Comparison of ENCODE assay signal across 8 mouse cellular contexts in the genomic region with DNA sequence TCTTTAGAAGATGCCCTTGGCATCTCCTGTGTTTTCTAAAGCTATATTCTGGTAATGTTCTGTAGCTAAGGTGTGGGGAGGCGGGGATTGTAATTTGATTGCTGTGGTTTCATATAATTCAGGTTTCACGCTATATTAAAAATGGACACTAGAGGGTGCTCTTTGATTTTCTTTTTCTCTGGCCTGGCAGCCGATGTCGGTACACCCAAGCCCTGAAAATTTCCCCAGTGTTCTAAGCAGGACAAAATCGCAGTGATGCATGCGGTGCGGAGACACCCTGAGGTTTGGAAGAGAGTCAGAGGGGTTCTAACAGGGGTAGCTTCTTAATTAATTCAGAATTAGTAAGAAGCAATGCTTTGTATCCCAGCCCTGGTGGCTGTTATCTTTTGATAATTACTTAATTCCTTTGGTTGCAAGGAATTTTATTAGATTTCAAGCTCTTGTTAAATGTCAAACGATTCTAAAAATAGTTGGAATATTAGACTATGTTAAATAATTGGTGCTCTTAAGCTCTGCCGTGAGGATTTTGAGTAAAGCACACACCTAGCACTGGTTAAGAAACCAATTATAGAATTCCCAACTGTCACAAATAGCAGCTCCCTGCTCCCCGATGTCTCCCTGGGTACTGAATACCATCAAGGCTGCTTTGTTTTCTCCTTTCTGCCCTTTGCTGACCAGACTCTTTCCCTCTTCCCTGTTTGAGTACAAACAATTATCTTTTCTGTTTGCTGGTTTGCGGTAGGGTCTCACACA.
A peak's percentile ranks its signal among the peaks of the same experiment; 100 is the strongest.
DNase-seq lines count a peak whose midpoint lies in the region; ATAC-seq lines count a peak whose summit lies in the region.

No protein-coding gene starts in this region.

- H3K36me3 ChIP-seq in forebrain, embryonic 11.5 days (ENCODE audit: control insufficient read depth, insufficient read depth, low read length), result no peaks in the 10 kb centered on the region
- H3K36me3 ChIP-seq in forebrain, embryonic 12.5 days (replicated peaks), result no peaks in the 10 kb centered on the region
- no peaks in the 10 kb centered on the region for H3K36me3 ChIP-seq in forebrain, embryonic 16.5 days (ENCODE audit: control insufficient read depth, insufficient read depth)
- no peaks in the 10 kb centered on the region for H3K36me3 ChIP-seq in midbrain, embryonic 16.5 days (ENCODE audit: control insufficient read depth, insufficient read depth, low read length)

- no peaks in the 10 kb centered on the region for H3K4me1 ChIP-seq in forebrain, embryonic 11.5 days (replicated peaks; ENCODE audit: control insufficient read depth, insufficient read depth, low read length)
- no peaks in the 10 kb centered on the region for H3K4me1 ChIP-seq in forebrain, embryonic 12.5 days
- H3K4me1 ChIP-seq in forebrain, embryonic 16.5 days (replicated peaks; ENCODE audit: control insufficient read depth, insufficient read depth, low read length), result peaks cover 2% of the 10 kb centered on the region; the same call in 1 of the 2 replicates
- peaks cover 6% of the 10 kb centered on the region; the same call in 1 of the 2 replicates for H3K4me1 ChIP-seq in midbrain, embryonic 16.5 days (ENCODE audit: control insufficient read depth, insufficient read depth, low read length)

- no peaks in the 10 kb centered on the region for H3K9me3 ChIP-seq in forebrain, embryonic 11.5 days (ENCODE audit: control insufficient read depth, low read length)
- H3K9me3 ChIP-seq in forebrain, embryonic 12.5 days, result no peaks in the 10 kb centered on the region
- no peaks in the 10 kb centered on the region for H3K9me3 ChIP-seq in forebrain, embryonic 16.5 days (ENCODE audit: control insufficient read depth, low read length)
- H3K9me3 ChIP-seq in midbrain, embryonic 16.5 days (replicated peaks; ENCODE audit: control insufficient read depth, low read length, poor library complexity, severe bottlenecking), result no peaks in the 10 kb centered on the region

- ATAC-seq in forebrain, embryonic 11.5 days (replicated peaks; ENCODE audit: low FRiP score), result no peak
- no peak for ATAC-seq in forebrain, embryonic 12.5 days (ENCODE audit: low FRiP score)
- ATAC-seq in forebrain, embryonic 16.5 days, result peak; percentile 78
- peak; percentile 87 for ATAC-seq in midbrain, embryonic 16.5 days

- no peak overlapping the region for H3K27ac ChIP-seq in forebrain, embryonic 11.5 days (ENCODE audit: low read depth, low read length)
- no peak overlapping the region for H3K27ac ChIP-seq in forebrain, embryonic 12.5 days
- H3K27ac ChIP-seq in forebrain, embryonic 16.5 days (ENCODE audit: low read length), result no peak overlapping the region
- no peak overlapping the region for H3K27ac ChIP-seq in midbrain, embryonic 16.5 days (ENCODE audit: low read length)

- H3K4me2 ChIP-seq in forebrain, embryonic 11.5 days (ENCODE audit: low read depth, low read length, severe bottlenecking), result no peak overlapping the region
- H3K4me2 ChIP-seq in forebrain, embryonic 12.5 days, result no peak overlapping the region
- H3K4me2 ChIP-seq in forebrain, embryonic 16.5 days (ENCODE audit: low read length), result no peak overlapping the region
- H3K4me2 ChIP-seq in midbrain, embryonic 16.5 days (ENCODE audit: low read length), result no peak overlapping the region

- peak; percentile 60 for DNase-seq in forebrain, embryonic 11.5 days (ENCODE audit: low spot score)
- peak; percentile 26 for DNase-seq in thymus, postnatal 4 days
- DNase-seq in thymus, postnatal 25 days, result no peak
- peak; percentile 31 to 47 for DNase-seq in kidney, postnatal 4 days
- DNase-seq in urinary bladder, postnatal 14 days (ENCODE audit: low spot score), result no peak

- 27% methylated on average over 11 of the region's 11 CpGs for WGBS in forebrain, embryonic 11.5 days
- 28% methylated on average over 11 of the region's 11 CpGs for WGBS in forebrain, embryonic 12.5 days
- 17% methylated on average over 11 of the region's 11 CpGs for WGBS in forebrain, embryonic 16.5 days
- WGBS in midbrain, embryonic 16.5 days, result 20% methylated on average over 11 of the region's 11 CpGs

- H3K27me3 ChIP-seq in forebrain, embryonic 11.5 days (ENCODE audit: control insufficient read depth, insufficient read depth, low read length), result no peaks in the 10 kb centered on the region
- peaks cover 7% of the 10 kb centered on the region for H3K27me3 ChIP-seq in forebrain, embryonic 12.5 days
- peaks cover 4% of the 10 kb centered on the region; the same call in 1 of the 2 replicates for H3K27me3 ChIP-seq in forebrain, embryonic 16.5 days (replicated peaks; ENCODE audit: control insufficient read depth, insufficient read depth, low read length)
- no peaks in the 10 kb centered on the region; the same call in 1 of the 2 replicates for H3K27me3 ChIP-seq in midbrain, embryonic 16.5 days (ENCODE audit: control insufficient read depth, insufficient read depth, low read depth, low read length)

- H3K4me3 ChIP-seq in forebrain, embryonic 11.5 days (ENCODE audit: low read depth, low read length), result no peak overlapping the region
- H3K4me3 ChIP-seq in forebrain, embryonic 12.5 days (replicated peaks), result no peak overlapping the region
- H3K4me3 ChIP-seq in forebrain, embryonic 16.5 days (replicated peaks; ENCODE audit: low read length), result no peak overlapping the region
- H3K4me3 ChIP-seq in midbrain, embryonic 16.5 days (ENCODE audit: low read depth, low read length), result no peak overlapping the region

- no peak overlapping the region for H3K9ac ChIP-seq in forebrain, embryonic 11.5 days (ENCODE audit: low read length)
- no peak overlapping the region for H3K9ac ChIP-seq in forebrain, embryonic 12.5 days
- H3K9ac ChIP-seq in forebrain, embryonic 16.5 days (replicated peaks; ENCODE audit: low read depth, low read length), result no peak overlapping the region
- H3K9ac ChIP-seq in midbrain, embryonic 16.5 days (ENCODE audit: low read depth, low read length), result no peak overlapping the region

Comparison
In these comparisons a context has a peak if more than half of its experiments do, and no peak if none do; other contexts are left out.
1. ATAC-seq: peak in forebrain, embryonic 16.5 days (single experiment) and midbrain, embryonic 16.5 days (single experiment); none in forebrain, embryonic 11.5 days (single experiment) and forebrain, embryonic 12.5 days (single experiment).
2. DNase-seq: peak in forebrain, embryonic 11.5 days (single experiment), thymus, postnatal 4 days (single experiment) and kidney, postnatal 4 days (2 of 2); none in thymus, postnatal 25 days (single experiment) and urinary bladder, postnatal 14 days (single experiment).